ENCODE assay signal across 13 mouse cellular contexts in genomic region chr4:140787414-140787813, GRCm38 (mm10). TPM values are rescaled to one million over a fixed set of nuclear protein-coding genes. Genes with fewer than 3 reads are reported as not detected.
DNase-seq lines count a peak whose midpoint lies in the region; ATAC-seq lines count a peak whose summit lies in the region.
"Had no signal": no experiment of that assay in that cellular context is flagged by ENCODE, and none has a peak within 500 bp of the region (broad histone marks: within the 10 kb centered on the region; RNA-seq: fewer than 3 reads in every experiment).

No protein-coding gene starts in this region.

- ATAC-seq in embryonic facial prominence, embryonic 14.5 days (ENCODE audit: low read depth), result no peak
- ATAC-seq: midbrain, embryonic 15.5 days had no signal

- DNase-seq in embryonic facial prominence, embryonic 14.5 days (ENCODE audit: low spot score), result peak; percentile 62
- DNase-seq in embryonic facial prominence, embryonic 10.5 days (ENCODE audit: low spot score), result no peak
- DNase-seq in 416B (ENCODE audit: low read depth), result peak; percentile 97
- peak; percentile 52 to 63 for DNase-seq in heart, postnatal 10 days
- DNase-seq in lung, adult 18-20 months, result peak; percentile 74 to 80
- DNase-seq in spleen, postnatal 10 days (ENCODE audit: low spot score in 2 of 2), result no peak
- no peak for DNase-seq in MN1 (ENCODE audit: low spot score)
- DNase-seq in cerebellum, adult 9-10 months, result no peak

- intact Hi-C loops in heart, postnatal 10 days (cut with DNase I), result no loop called here

- H3K4me3 ChIP-seq in embryonic facial prominence, embryonic 14.5 days (ENCODE audit: low read depth, low read length), result no peak overlapping the region
- H3K4me3 ChIP-seq in embryonic facial prominence, embryonic 10.5 days, result no peak overlapping the region
- H3K4me3 ChIP-seq: embryonic facial prominence, embryonic 13.5 days; midbrain, embryonic 15.5 days; stomach, embryonic 15.5 days had no signal

- H3K27me3 ChIP-seq in embryonic facial prominence, embryonic 14.5 days (replicated peaks; ENCODE audit: control insufficient read depth, insufficient read depth, low read length), result no peaks in the 10 kb centered on the region
- H3K27me3 ChIP-seq in embryonic facial prominence, embryonic 10.5 days (replicated peaks; ENCODE audit: low read depth, poor library complexity, severe bottlenecking), result no peaks in the 10 kb centered on the region
- H3K27me3 ChIP-seq: embryonic facial prominence, embryonic 13.5 days; midbrain, embryonic 15.5 days; stomach, embryonic 15.5 days had no signal

- WGBS in embryonic facial prominence, embryonic 14.5 days, result 55% methylated on average over 3 of the region's 4 CpGs
- 79% methylated on average over 4 of the region's 4 CpGs for WGBS in embryonic facial prominence, embryonic 10.5 days

- no peak overlapping the region for H3K4me2 ChIP-seq in embryonic facial prominence, embryonic 14.5 days (ENCODE audit: low read depth, low read length)
- H3K4me2 ChIP-seq: embryonic facial prominence, embryonic 13.5 days; midbrain, embryonic 15.5 days; stomach, embryonic 15.5 days had no signal

- no peaks in the 10 kb centered on the region for H3K9me3 ChIP-seq in embryonic facial prominence, embryonic 14.5 days (ENCODE audit: control insufficient read depth, low read length)
- no peaks in the 10 kb centered on the region; the same call in 1 of the 2 replicates for H3K9me3 ChIP-seq in embryonic facial prominence, embryonic 10.5 days
- H3K9me3 ChIP-seq: embryonic facial prominence, embryonic 13.5 days; midbrain, embryonic 15.5 days; stomach, embryonic 15.5 days had no signal

- no peak overlapping the region for H3K27ac ChIP-seq in embryonic facial prominence, embryonic 14.5 days (replicated peaks; ENCODE audit: low read depth, low read length)
- H3K27ac ChIP-seq in embryonic facial prominence, embryonic 10.5 days (replicated peaks), result no peak overlapping the region
- H3K27ac ChIP-seq: embryonic facial prominence, embryonic 13.5 days; midbrain, embryonic 15.5 days; stomach, embryonic 15.5 days had no signal

- no peak overlapping the region for H3K9ac ChIP-seq in embryonic facial prominence, embryonic 14.5 days (ENCODE audit: low read depth, low read length)
- H3K9ac ChIP-seq: embryonic facial prominence, embryonic 13.5 days; midbrain, embryonic 15.5 days; stomach, embryonic 15.5 days had no signal

- no peaks in the 10 kb centered on the region for H3K36me3 ChIP-seq in embryonic facial prominence, embryonic 14.5 days (ENCODE audit: control insufficient read depth, insufficient read depth, low read length)
- no peaks in the 10 kb centered on the region for H3K36me3 ChIP-seq in embryonic facial prominence, embryonic 10.5 days (replicated peaks)
- H3K36me3 ChIP-seq: embryonic facial prominence, embryonic 13.5 days; midbrain, embryonic 15.5 days; stomach, embryonic 15.5 days had no signal

- no peaks in the 10 kb centered on the region for H3K4me1 ChIP-seq in embryonic facial prominence, embryonic 14.5 days (ENCODE audit: control insufficient read depth, insufficient read depth, low read length)
- peaks cover 14% of the 10 kb centered on the region; the same call in 1 of the 2 replicates for H3K4me1 ChIP-seq in embryonic facial prominence, embryonic 10.5 days
- H3K4me1 ChIP-seq: embryonic facial prominence, embryonic 13.5 days; midbrain, embryonic 15.5 days; stomach, embryonic 15.5 days had no signal

RNA-seq across cellular contexts. Expression of gene Padi4, which starts 13.4 kb away (rescaled TPM):
- 0.14 and 0.38 TPM in 2 replicates for polyA plus RNA-seq in embryonic facial prominence, embryonic 14.5 days (2014; fragmentation: Nextera tagmentation; extraction: Ambion mirVana)
- 0.30 and 0.49 TPM in 2 replicates for polyA plus RNA-seq in embryonic facial prominence, embryonic 10.5 days (2016; fragmentation: Nextera tagmentation; extraction: Ambion mirVana)
- total RNA-seq in heart, postnatal 10 days (2021), result under 1 TPM; 0.40 to 0.48 TPM
- total RNA-seq: left cerebral cortex, postnatal 36 days had no signal
- polyA plus RNA-seq: embryonic facial prominence, embryonic 13.5 days had no signal

RNA-seq across cellular contexts. Expression of gene Padi3, which starts 23.0 kb away (rescaled TPM):
- 0.38 and 0.47 TPM in 2 replicates for polyA plus RNA-seq in embryonic facial prominence, embryonic 14.5 days (2014; fragmentation: Nextera tagmentation; extraction: Ambion mirVana)
- polyA plus RNA-seq in embryonic facial prominence, embryonic 10.5 days (2016; fragmentation: Nextera tagmentation; extraction: Ambion mirVana), result 0.28 and 0.60 TPM in 2 replicates
- under 1 TPM; 0.12 TPM for total RNA-seq in heart, postnatal 10 days (2021)
- total RNA-seq: left cerebral cortex, postnatal 36 days had no signal
- polyA plus RNA-seq: intestine, embryonic 14.5 days; midbrain, embryonic 15.5 days had no signal

RNA-seq across cellular contexts. Expression of gene Padi6, which starts 45.0 kb away (rescaled TPM):
- polyA plus RNA-seq in embryonic facial prominence, embryonic 14.5 days (2014; fragmentation: Nextera tagmentation; extraction: Ambion mirVana), result not detected in 2 replicates
- polyA plus RNA-seq in embryonic facial prominence, embryonic 10.5 days (2016; fragmentation: Nextera tagmentation; extraction: Ambion mirVana), result not detected in 2 replicates
- total RNA-seq in heart, postnatal 10 days (2021), result not detected
- polyA plus RNA-seq: embryonic facial prominence, embryonic 13.5 days had no signal

RNA-seq across cellular contexts. Expression of gene Padi1, which starts 58.2 kb away (rescaled TPM):
- polyA plus RNA-seq in embryonic facial prominence, embryonic 14.5 days (2014; fragmentation: Nextera tagmentation; extraction: Ambion mirVana), result 0.07 and 0.28 TPM in 2 replicates
- polyA plus RNA-seq in embryonic facial prominence, embryonic 10.5 days (2016; fragmentation: Nextera tagmentation; extraction: Ambion mirVana), result 0.10 and 0.22 TPM in 2 replicates
- total RNA-seq in heart, postnatal 10 days (2021), result not detected
- total RNA-seq: left cerebral cortex, postnatal 36 days had no signal

Comparison
In these comparisons a context has a peak if more than half of its experiments do, and no peak if none do; other contexts are left out.
1. DNase-seq: peak in embryonic facial prominence, embryonic 14.5 days (single experiment), 416B (single experiment), heart, postnatal 10 days (2 of 2) and lung, adult 18-20 months (2 of 2); none in embryonic facial prominence, embryonic 10.5 days (single experiment), spleen, postnatal 10 days (0 of 2), MN1 (single experiment) and cerebellum, adult 9-10 months (single experiment).